Mouse (Mus musculus) large intestine, adult 2 months (tissue): ENCODE data around the gene Frmd4a. TPM values are rescaled to one million over a fixed set of nuclear protein-coding genes. Genes with fewer than 3 reads are reported as not detected.
"Not testable (repeated sequence)": the region's sequence is repeated elsewhere in the genome, so short reads cannot be mapped to it uniquely, and the experiment has no call there.

Experiments used
- DNase-seq: peaks from one replicate; pipeline ENCODE4 v3.0.0-alpha.2; 2012; ENCODE audit warnings: low read depth, low spot score
- WGBS: fragments of 180-500 bp; shearing (Covaris S2); methylation state at CpG from one replicate; pipeline ENCODE4 v1.1.7; 2018; 5-methylcytosine and 5-hydroxymethylcytosine counted together
- polyA plus RNA-seq: library from polyadenylated mRNA; depleted of rRNA; stranded (reverse); fragments of >200 nt; gene quantifications from 2 replicates; pipeline ENCODE4 v1.2.3, GENCODE M21; 2012

Frmd4a gene
- polyA plus RNA-seq, 1 experiment = 2.6 TPM

- no peak for DNase-seq
- WGBS = 12% methylated on average over 4 of the region's 4 CpGs
These were observed 539.5 kb downstream of the Frmd4a start for GRCm38 (mm10) chr2:4557028-4557427.

- 14% methylated on average over 4 of the region's 4 CpGs for WGBS
- DNase-seq = no peak
These were observed 539.9 kb downstream of the Frmd4a start for GRCm38 (mm10) chr2:4557466-4557865.

GRCm38 (mm10) chr2:4558651-4559203 is 541.2 kb downstream of the Frmd4a start:
- 4% methylated on average over 8 of the region's 8 CpGs for WGBS
- DNase-seq = no peak

GRCm38 (mm10) chr2:4559211-4559882 is 541.8 kb downstream of the Frmd4a start:
- WGBS = under 1% methylated on average over 27 of the region's 27 CpGs
- peak; percentile 65 for DNase-seq

GRCm38 (mm10) chr2:4559883-4560247 is 542.3 kb downstream of the Frmd4a start:
- DNase-seq = no peak
- 2% methylated on average over 8 of the region's 8 CpGs for WGBS

GRCm38 (mm10) chr2:4560516-4560915 is 543.0 kb downstream of the Frmd4a start:
- 6% methylated on average over 2 of the region's 2 CpGs for WGBS
- not testable (repeated sequence) for DNase-seq

GRCm38 (mm10) chr2:4561196-4561595 is 543.7 kb downstream of the Frmd4a start:
- WGBS = 10% methylated on average over 5 of the region's 5 CpGs
- DNase-seq = no peak

GRCm38 (mm10) chr2:4562373-4562772 is 544.9 kb downstream of the Frmd4a start:
- DNase-seq = no peak
- WGBS = 55% methylated on average over 3 of the region's 3 CpGs

GRCm38 (mm10) chr2:4562826-4563225 is 545.3 kb downstream of the Frmd4a start:
- DNase-seq = no peak
- 52% methylated on average over 5 of the region's 5 CpGs for WGBS

- no peak for DNase-seq
- WGBS = 60% methylated on average over 1 of the region's 1 CpGs
These were observed 545.8 kb downstream of the Frmd4a start for GRCm38 (mm10) chr2:4563322-4563721.

- DNase-seq = no peak
- WGBS = 82% methylated on average over 4 of the region's 4 CpGs
These were observed 548.9 kb downstream of the Frmd4a start for GRCm38 (mm10) chr2:4566260-4566955.

GRCm38 (mm10) chr2:4566956-4567680 is 549.6 kb downstream of the Frmd4a start:
- no peak for DNase-seq
- WGBS = 89% methylated on average over 9 of the region's 9 CpGs

- 74% methylated on average over 5 of the region's 5 CpGs for WGBS
- DNase-seq = no peak
These were observed 551.5 kb downstream of the Frmd4a start for GRCm38 (mm10) chr2:4568967-4569366.

GRCm38 (mm10) chr2:4570186-4570861 is 552.8 kb downstream of the Frmd4a start:
- WGBS = 41% methylated on average over 10 of the region's 10 CpGs
- DNase-seq = no peak

GRCm38 (mm10) chr2:4572498-4573263 is 555.2 kb downstream of the Frmd4a start:
- WGBS = 43% methylated on average over 7 of the region's 7 CpGs
- DNase-seq = no peak

GRCm38 (mm10) chr2:4573386-4573785 is 555.9 kb downstream of the Frmd4a start:
- 51% methylated on average over 4 of the region's 4 CpGs for WGBS
- no peak for DNase-seq

- no peak for DNase-seq
- WGBS = 89% methylated on average over 5 of the region's 5 CpGs
These were observed 556.7 kb downstream of the Frmd4a start for GRCm38 (mm10) chr2:4574251-4574650.

- WGBS = 94% methylated on average over 2 of the region's 2 CpGs
- no peak for DNase-seq
These were observed 557.6 kb downstream of the Frmd4a start for GRCm38 (mm10) chr2:4575163-4575562.

GRCm38 (mm10) chr2:4575975-4576374 is 558.5 kb downstream of the Frmd4a start:
- no peak for DNase-seq
- 82% methylated on average over 7 of the region's 7 CpGs for WGBS
